Mouse (Mus musculus) heart, postnatal 0 days (tissue): ENCODE results near the gene Traf4.

Experiments
- CTCF ChIP-seq: IDR thresholded peaks from 2 replicates; pipeline ENCODE4 v1.5.1; 2016; ENCODE audit warnings: antibody characterized with exemption, control low read depth, low read depth
- EP300 ChIP-seq: IDR thresholded peaks from 2 replicates; pipeline ENCODE4 v1.6.1; 2016; ENCODE audit warnings: antibody characterized with exemption, low read depth

GRCm38 (mm10) chr11:78140665-78141064, 24.7 kb downstream of the Traf4 start:
- TF ChIP-seq CTCF (no peak), EP300 (no peak)
